Mouse (Mus musculus) frontal cortex, adult (tissue): ENCODE results near the gene Prkch.

Experiments
- ATAC-seq: cut with Nextera tagmentation; 2 replicates; pipeline ENCODE4 v1.9.2; 2017; ENCODE audit warnings: mild to moderate bottlenecking, moderate library complexity, mixed read lengths; ENCODE audit not compliant: low TSS enrichment

Gene Prkch

DNA sequence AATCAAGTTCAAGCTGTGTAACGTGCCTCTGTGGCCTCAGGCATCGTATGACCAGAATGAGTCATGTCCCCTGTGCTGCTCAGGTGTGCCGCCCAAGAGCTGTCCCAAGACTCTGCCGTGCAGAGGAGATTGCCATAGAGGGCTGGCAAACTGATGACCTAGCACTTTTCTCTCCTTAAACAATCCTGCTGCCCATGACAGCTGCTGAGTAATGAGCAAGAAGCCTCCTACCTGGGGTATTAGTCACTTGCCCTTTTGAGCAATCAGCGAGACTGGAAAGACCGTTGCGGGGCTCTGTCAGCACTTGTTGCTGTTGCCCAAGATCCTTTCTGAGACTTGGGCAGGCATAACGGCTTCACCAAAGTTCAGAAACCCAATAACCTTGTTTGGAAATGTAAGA is 171.1 kb downstream of the Prkch start:
- ATAC-seq, result no peak

DNA sequence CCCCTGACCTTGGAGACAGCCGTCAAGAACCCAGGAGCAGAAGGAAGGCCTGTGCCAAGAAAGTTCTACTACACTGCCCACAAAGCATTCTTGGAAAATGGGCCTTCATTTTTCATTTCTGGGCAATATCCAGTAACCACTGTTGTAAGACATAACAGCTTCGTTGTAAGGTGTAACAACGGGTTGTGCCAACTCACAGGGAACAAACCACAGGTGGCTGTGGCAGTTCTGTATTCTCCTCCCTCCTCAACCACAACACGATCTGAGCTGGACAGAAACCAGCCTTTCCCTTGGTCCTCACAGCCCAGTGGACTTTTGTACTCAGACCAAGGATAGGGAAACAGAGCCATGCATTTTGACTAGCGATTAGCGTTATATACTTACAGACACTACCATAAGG is 171.9 kb downstream of the Prkch start:
- ATAC-seq, result no peak

DNA sequence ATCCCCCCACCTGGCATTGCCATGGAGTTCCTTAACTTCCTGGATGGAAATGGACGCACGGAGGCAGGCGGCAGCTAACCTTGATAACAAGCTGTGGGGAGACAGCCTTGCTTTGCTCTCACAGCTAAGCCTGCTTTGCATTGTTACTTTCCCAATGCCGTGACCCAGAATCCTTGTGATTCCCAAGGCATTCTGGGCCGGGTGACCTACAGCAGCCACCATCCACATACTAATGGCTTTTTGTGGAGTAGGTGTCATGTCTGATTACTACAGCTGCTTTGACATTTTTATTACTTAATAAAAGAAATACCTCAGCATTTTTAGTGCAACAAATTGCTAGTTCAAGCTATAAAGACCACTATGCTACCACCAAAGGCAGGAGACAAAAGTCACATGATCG is 177.4 kb downstream of the Prkch start:
- no peak for ATAC-seq

GRCm38 (mm10) chr12:73762762-73763161 is 178.2 kb downstream of the Prkch start:
- ATAC-seq, result peak; percentile 79

DNA sequence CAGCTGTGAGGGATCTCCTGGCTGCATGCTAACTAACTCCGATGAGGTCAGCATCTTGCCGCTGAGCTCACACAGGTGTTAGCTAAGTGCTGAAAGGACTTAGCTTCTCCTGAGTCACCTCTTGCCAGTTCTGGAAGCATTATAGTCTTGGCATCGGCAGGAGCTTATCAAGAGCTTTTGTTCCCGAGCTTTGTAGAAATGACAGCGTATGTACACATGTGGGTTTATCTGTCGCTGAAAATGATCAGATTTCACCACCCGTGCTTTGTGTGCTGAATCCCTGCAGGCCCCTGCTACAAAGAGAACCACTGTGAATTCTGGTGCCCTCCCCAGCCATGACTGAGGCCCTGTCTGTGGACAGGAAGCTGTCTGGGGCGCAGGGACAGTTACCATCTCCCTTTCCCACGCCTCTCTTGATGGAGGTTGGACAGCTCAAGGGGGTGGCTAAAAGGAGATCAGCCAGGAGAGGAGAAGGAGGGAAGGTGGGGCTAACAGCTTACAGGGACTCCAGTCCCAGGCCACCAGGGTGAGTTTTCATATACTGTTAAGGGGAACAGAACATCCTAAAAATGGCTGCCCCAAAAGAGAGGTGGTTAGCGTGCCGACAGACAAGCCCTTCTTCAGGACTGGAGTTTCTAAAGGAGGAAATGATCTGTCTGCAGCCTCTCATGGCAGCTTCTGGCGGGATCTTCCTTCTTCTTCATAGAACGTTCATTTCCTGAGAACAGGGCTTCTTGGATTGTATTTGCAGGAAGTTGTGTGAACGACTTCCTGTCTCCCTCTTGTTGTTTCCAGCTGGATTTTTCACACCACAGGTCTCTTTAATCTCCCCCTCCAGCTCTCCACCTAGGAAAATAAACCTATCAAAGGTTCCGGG is 180.3 kb downstream of the Prkch start:
- no peak for ATAC-seq

- ATAC-seq, result no peak
These were observed 181.6 kb downstream of the Prkch start for GRCm38 (mm10) chr12:73766152-73766551.

- ATAC-seq, result no peak
These were observed 184.2 kb downstream of the Prkch start for GRCm38 (mm10) chr12:73768788-73769187.

DNA sequence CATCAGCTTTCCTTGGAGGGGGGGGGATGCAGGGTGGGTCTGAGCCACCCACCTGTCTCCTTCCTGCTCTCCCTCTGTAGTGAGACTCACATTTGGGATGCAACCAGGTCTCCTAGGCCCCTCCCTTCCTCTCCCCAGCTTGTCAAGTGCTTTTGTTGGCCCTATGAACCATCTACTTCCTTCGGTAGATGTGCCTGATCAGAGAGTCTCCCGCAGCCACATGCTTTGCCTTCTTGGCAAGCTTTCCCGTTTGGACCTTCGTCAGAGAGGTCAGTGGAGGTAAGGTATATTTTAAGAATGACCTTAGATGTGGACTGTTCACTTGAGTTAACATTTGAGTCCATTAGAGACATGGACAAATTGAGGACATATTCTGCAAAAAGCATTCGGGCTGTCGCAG is 184.9 kb downstream of the Prkch start:
- ATAC-seq, result no peak

GRCm38 (mm10) chr12:73770771-73771170 is 186.2 kb downstream of the Prkch start:
- ATAC-seq, result no peak

- no peak for ATAC-seq
These were observed 190.3 kb downstream of the Prkch start for GRCm38 (mm10) chr12:73774793-73775385.

DNA sequence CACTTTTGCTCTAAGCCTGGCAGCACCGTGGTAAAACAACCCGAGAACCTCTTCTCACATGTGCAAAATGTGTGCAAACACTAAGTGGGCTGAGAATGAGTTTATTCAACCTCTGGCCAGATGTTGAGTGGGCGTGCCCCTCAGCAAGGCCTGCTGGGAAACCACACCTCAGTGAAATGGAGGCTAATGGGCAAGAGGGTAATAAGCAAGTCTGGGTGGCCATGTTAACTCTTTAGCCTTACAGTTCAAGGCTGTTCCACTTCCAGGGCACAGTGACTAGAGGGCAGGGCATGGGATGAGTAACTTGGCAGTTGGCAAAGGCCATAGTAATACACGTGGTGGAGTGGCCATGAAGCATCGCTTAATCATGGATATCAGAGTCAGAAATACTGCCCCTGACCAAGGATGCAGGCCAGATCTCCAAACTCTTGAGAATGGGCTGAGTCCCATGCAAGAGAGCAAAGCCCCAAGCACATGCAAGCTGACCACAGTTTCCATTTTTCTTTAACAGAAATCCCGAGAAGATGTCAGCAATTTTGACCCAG is 191.9 kb downstream of the Prkch start:
- ATAC-seq, result no peak

DNA sequence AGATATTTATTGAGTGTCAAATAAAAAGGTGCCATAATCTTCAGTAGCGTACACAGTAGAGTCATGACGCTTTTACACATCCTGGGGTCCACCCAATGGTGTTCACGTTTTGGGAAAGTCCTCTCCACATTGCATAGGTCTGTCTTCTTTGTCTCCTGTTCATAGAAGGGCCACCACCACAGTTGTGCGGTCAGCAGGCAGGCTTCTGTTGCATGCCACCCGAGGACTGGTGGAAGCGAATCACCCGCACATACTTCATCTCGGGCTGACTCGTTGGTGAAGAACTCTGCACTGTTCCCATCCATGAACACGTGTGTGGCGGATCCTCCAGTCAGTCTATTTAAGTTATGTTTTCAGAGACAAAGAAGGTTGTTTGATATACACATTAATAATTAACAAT is 193.1 kb downstream of the Prkch start:
- no peak for ATAC-seq

- ATAC-seq, result peak; percentile 50
These were observed 195.0 kb downstream of the Prkch start for GRCm38 (mm10) chr12:73779332-73780231.

GRCm38 (mm10) chr12:73781425-73782032 is 196.9 kb downstream of the Prkch start:
- ATAC-seq, result no peak

DNA sequence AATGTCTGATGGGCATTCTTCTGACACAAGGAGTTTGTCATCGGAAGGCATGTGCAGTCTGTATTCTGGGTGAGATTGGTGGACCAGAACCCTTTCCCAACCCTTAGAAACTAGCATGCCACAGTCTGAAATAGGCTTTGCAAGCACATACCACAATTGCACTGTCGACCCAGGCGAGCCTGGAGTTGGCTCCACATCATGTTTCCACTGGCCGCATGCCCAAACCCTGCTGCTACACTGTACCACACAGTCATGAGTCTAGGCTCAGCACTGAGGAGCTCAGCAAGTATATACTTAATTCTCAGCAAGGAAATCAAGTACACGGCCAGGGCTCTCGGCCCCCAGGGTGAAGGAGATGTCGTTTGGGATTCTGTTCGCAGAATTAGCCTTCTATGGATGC is 202.3 kb downstream of the Prkch start:
- 0 out of 2 replicates have a peak, but pooled peaks have one; percentile 44 for ATAC-seq

GRCm38 (mm10) chr12:73788850-73789249 is 204.3 kb downstream of the Prkch start:
- ATAC-seq, result no peak

DNA sequence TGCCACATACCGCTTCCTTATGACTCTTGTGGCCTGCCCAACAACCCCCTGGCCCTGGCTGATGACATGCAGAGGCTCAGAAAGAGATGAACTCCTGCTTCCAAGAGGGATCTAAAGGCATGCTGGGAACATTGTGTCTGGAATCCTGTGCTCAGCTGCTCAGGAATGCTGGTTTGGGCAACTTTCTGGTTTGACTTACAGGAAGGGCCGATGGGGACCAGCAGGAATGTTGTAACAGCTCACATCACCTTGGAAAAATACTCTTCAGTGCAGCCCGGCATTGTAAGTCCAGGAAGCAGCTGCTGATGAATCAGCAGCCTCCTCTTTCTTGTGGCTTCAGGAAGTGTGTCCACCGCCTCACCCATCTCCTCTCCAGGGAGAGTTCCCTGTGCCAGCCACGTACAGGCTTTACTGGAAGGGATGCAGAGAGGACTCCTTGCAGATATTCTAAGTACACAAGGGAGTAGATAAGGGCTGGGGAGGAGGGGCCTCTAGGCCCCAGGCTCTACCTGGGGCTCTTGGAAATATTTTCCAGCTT is 206.0 kb downstream of the Prkch start:
- ATAC-seq, result no peak

DNA sequence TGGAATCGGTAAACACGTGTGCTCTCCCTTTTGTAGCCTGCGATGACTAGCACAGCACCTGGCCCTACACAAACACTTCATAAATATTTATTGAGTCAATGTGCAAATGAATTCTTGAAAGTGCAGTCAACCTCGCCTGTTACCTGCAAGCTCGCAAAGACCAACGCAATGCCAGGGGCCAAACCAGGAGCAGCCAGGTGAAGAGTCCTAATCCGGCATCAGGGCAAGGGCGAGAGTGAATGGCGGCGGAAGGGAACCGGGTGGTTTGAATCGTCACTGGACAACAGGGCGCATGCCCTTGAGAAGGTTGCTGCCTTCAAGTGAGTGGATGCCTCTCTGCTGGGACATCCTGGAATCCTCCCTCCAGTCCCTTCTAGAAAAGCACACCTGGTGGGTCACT is 208.6 kb downstream of the Prkch start:
- no peak for ATAC-seq

GRCm38 (mm10) chr12:73793744-73794143 is 209.1 kb downstream of the Prkch start:
- peak; percentile 53 for ATAC-seq

GRCm38 (mm10) chr12:73794151-73794883 is 209.7 kb downstream of the Prkch start:
- peak; percentile 92 for ATAC-seq

DNA sequence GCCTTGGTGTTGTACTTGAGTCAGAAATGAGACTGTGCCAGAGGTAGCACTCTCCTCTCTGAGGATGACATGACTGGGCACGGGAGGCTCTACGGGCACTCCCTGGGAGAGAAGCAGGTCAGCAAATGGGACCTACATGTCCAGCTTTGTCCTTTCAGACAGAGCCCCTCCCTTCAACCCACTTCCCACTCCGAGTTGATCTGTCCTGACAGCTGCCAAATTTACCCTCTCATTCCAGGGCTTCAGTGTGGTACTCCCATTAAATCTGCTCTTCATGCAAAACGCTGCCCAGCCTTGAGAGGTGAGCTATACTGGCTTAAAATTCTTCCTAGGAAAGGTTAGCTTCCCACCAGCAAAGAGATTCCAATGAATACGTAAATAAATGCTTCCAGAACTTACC is 215.1 kb downstream of the Prkch start:
- ATAC-seq, result no peak
